ENCODE assay signal across 8 mouse cellular contexts in the genomic region with DNA sequence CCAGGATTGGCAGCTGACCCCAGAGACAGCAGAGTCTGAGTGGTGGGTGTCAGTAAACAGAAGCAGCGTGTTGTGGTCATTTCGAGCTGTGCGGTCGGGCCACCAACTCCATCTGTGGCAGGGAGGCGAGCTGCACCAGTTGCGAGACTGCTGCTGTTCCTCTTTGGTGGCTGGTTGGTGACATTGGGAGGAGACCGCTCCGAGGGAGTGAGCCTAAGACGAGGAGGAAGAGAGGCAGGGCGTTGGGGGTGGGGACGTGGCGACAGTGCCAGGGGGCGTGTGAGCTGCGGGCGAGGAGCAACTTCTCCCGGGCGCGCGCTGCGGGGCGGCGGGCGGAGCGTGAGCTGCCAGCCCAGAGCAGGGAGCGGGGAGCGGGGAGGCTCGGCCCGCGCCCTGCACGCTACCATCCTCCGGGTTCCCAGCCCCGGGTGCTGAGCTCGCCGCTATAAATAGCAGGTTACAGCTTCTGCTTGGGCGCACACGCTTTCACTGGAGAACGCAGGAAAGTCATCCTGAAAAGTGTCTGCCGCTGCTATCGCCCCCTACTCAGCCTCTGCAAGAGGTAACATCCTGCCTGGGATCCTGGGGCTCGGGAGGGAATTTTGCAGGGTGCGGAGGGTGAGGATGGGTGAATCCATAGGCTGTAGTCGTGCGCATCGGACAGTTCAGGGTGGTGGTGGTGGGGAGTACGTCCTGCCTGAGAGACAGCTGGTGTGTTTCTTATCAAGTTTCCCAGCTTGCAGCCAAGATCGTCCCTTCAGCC. TPM values are rescaled to one million over a fixed set of nuclear protein-coding genes. Genes with fewer than 3 reads are reported as not detected.
DNase-seq lines count a peak whose midpoint lies in the region; ATAC-seq and TF ChIP-seq lines count a peak whose summit lies in the region.

A gene (plus strand): TSS at position 321 of the 763 bp plus-strand sequence.

- H3K27me3 ChIP-seq in erythroblast, embryonic 14.5 days (ENCODE audit: control insufficient read depth): peaks cover 13% of the 10 kb centered on the region
- H3K27me3 ChIP-seq in embryonic facial prominence, embryonic 10.5 days (replicated peaks; ENCODE audit: low read depth, poor library complexity, severe bottlenecking): peaks cover 20% of the 10 kb centered on the region
- no peaks in the 10 kb centered on the region; the same call in 1 of the 2 replicates for H3K27me3 ChIP-seq in heart, adult 2 months (ENCODE audit: control insufficient read depth, insufficient read depth, low read length)
- H3K27me3 ChIP-seq in kidney, adult 2 months (replicated peaks; ENCODE audit: control insufficient read depth, insufficient read depth, low read length): no peaks in the 10 kb centered on the region
- peaks cover 15% of the 10 kb centered on the region for H3K27me3 ChIP-seq in limb, embryonic 13.5 days
- no peaks in the 10 kb centered on the region for H3K27me3 ChIP-seq in midbrain, embryonic 14.5 days (ENCODE audit: control insufficient read depth, insufficient read depth, low read length)

- WGBS in embryonic facial prominence, embryonic 10.5 days: under 1% methylated on average over 46 of the region's 46 CpGs
- 1% methylated on average over 45 of the region's 46 CpGs for WGBS in heart, adult 2 months
- 2% methylated on average over 44 of the region's 46 CpGs for WGBS in kidney, adult 2 months
- WGBS in limb, embryonic 13.5 days: under 1% methylated on average over 45 of the region's 46 CpGs
- whole genome bisulfite sequencing in midbrain, embryonic 14.5 days: under 1% methylated on average over 42 of the region's 46 CpGs

- peak within 1 kb of the TSS; percentile 97 for H3K4me2 ChIP-seq in limb, embryonic 13.5 days (replicated peaks)
- H3K4me2 ChIP-seq in midbrain, embryonic 14.5 days (ENCODE audit: low read length): peak within 1 kb of the TSS; percentile 94

- TF ChIP-seq CTCF in heart, adult 2 months (IDR thresholded peaks at IDR 0.05): no peak
- no peak for TF ChIP-seq CTCF in kidney, adult 2 months (conservative IDR thresholded peaks at IDR 0.05; ENCODE audit: insufficient read depth, insufficient read length, low read depth, low read length)

- ATAC-seq in erythroblast, adult 5-6 weeks (replicated peaks; ENCODE audit: low FRiP score, poor library complexity, severe bottlenecking): no peak
- ATAC-seq in limb, embryonic 13.5 days (ENCODE audit: low FRiP score, low read depth): peak; percentile 69
- ATAC-seq in midbrain, embryonic 14.5 days (ENCODE audit: low FRiP score, low TSS enrichment): peak; percentile 64

- H3K9ac ChIP-seq in heart, adult 2 months (ENCODE audit: low read depth, low read length): peak within 1 kb of the TSS; percentile 33
- peak within 1 kb of the TSS; percentile 64 for H3K9ac ChIP-seq in limb, embryonic 13.5 days
- H3K9ac ChIP-seq in midbrain, embryonic 14.5 days (replicated peaks; ENCODE audit: low read length): peak within 1 kb of the TSS; percentile 71

- H3K36me3 ChIP-seq in erythroblast, embryonic 14.5 days (ENCODE audit: control insufficient read depth): no peaks in the 10 kb centered on the region
- no peaks in the 10 kb centered on the region for H3K36me3 ChIP-seq in embryonic facial prominence, embryonic 10.5 days (replicated peaks)
- no peaks in the 10 kb centered on the region for H3K36me3 ChIP-seq in heart, adult 2 months (ENCODE audit: control insufficient read depth, insufficient read depth, low read length)
- H3K36me3 ChIP-seq in kidney, adult 2 months (ENCODE audit: control insufficient read depth, insufficient read depth, low read length): no peaks in the 10 kb centered on the region
- H3K36me3 ChIP-seq in limb, embryonic 13.5 days: no peaks in the 10 kb centered on the region
- H3K36me3 ChIP-seq in midbrain, embryonic 14.5 days (ENCODE audit: control insufficient read depth, insufficient read depth, low read length): no peaks in the 10 kb centered on the region

- TF ChIP-seq EP300 in heart, adult 2 months (IDR thresholded peaks at IDR 0.05; ENCODE audit: insufficient read depth, low read depth, low read length): no peak

- no peaks in the 10 kb centered on the region for H3K79me2 ChIP-seq in heart, adult 2 months (replicated peaks; ENCODE audit: control insufficient read depth, insufficient read depth, low read length)

- H3K4me1 ChIP-seq in erythroblast, embryonic 14.5 days (ENCODE audit: control insufficient read depth): peaks cover 7% of the 10 kb centered on the region
- H3K4me1 ChIP-seq in embryonic facial prominence, embryonic 10.5 days: peaks cover 18% of the 10 kb centered on the region
- H3K4me1 ChIP-seq in heart, adult 2 months (ENCODE audit: control insufficient read depth, insufficient read depth, low read length): peaks cover 2% of the 10 kb centered on the region; the same call in 1 of the 2 replicates
- H3K4me1 ChIP-seq in kidney, adult 2 months (ENCODE audit: control insufficient read depth, insufficient read depth, low read length): no peaks in the 10 kb centered on the region
- H3K4me1 ChIP-seq in limb, embryonic 13.5 days: 0 out of 2 replicates have a peak, but pooled peaks cover 6% of the 10 kb centered on the region
- 0 out of 2 replicates have a peak, but pooled peaks cover 3% of the 10 kb centered on the region for H3K4me1 ChIP-seq in midbrain, embryonic 14.5 days (ENCODE audit: control insufficient read depth, insufficient read depth, low read length)

- H3K27ac ChIP-seq in embryonic facial prominence, embryonic 10.5 days (replicated peaks): peak within 1 kb of the TSS; percentile 67
- no peak within 1 kb of the TSS for H3K27ac ChIP-seq in heart, adult 2 months
- no peak within 1 kb of the TSS for H3K27ac ChIP-seq in kidney, adult 2 months (ENCODE audit: insufficient read depth, low read depth, low read length)
- no peak within 1 kb of the TSS; the same call in 1 of the 2 replicates for H3K27ac ChIP-seq in limb, embryonic 13.5 days
- peak within 1 kb of the TSS; percentile 64 for H3K27ac ChIP-seq in midbrain, embryonic 14.5 days (replicated peaks; ENCODE audit: low read depth, low read length)

- H3K9me3 ChIP-seq in erythroblast, embryonic 14.5 days (ENCODE audit: control insufficient read depth, low read length): peaks cover 2% of the 10 kb centered on the region; the same call in 1 of the 2 replicates
- H3K9me3 ChIP-seq in embryonic facial prominence, embryonic 10.5 days: no peaks in the 10 kb centered on the region
- H3K9me3 ChIP-seq in limb, embryonic 13.5 days: no peaks in the 10 kb centered on the region
- no peaks in the 10 kb centered on the region for H3K9me3 ChIP-seq in midbrain, embryonic 14.5 days (ENCODE audit: control insufficient read depth, low read length)

- peak; percentile 68 for DNase-seq in embryonic facial prominence, embryonic 10.5 days (ENCODE audit: low spot score)
- DNase-seq in heart, adult 2 months: peak; percentile 70 to 78
- DNase-seq in kidney, adult 2 months: peak; percentile 64
- peak; percentile 78 for DNase-seq in midbrain, embryonic 14.5 days
- peak; percentile 23 for DNase-seq in spleen, adult 12 weeks (ENCODE audit: low spot score)

- H3K4me3 ChIP-seq in erythroblast, embryonic 14.5 days (replicated peaks): peak within 1 kb of the TSS; percentile 48
- peak within 1 kb of the TSS; percentile 77 for H3K4me3 ChIP-seq in embryonic facial prominence, embryonic 10.5 days
- peak within 1 kb of the TSS; percentile 50 for H3K4me3 ChIP-seq in heart, adult 2 months
- H3K4me3 ChIP-seq in kidney, adult 2 months (ENCODE audit: insufficient read depth, low read depth, low read length): peak within 1 kb of the TSS; percentile 36
- peak within 1 kb of the TSS; percentile 63 for H3K4me3 ChIP-seq in limb, embryonic 13.5 days
- H3K4me3 ChIP-seq in midbrain, embryonic 14.5 days (replicated peaks; ENCODE audit: low read depth, low read length): peak within 1 kb of the TSS; percentile 64

- no peak for TF ChIP-seq POLR2A in heart, adult 2 months (IDR thresholded peaks at IDR 0.05; ENCODE audit: insufficient read depth, low read depth, low read length)
- no peak for TF ChIP-seq POLR2A in kidney, adult 2 months (IDR thresholded peaks at IDR 0.05; ENCODE audit: low read depth, low read length)

- intact Hi-C loops in heart, adult 2 months (cut with DNase I): loop anchor here (10.0 kb wide), 2 partner anchors 682 to 1502 kb away; no protein-coding TSS in a partner anchor

RNA-seq across cellular contexts. Expression of the gene that starts here (rescaled TPM):
- not detected in 2 replicates for polyA plus RNA-seq in erythroblast, embryonic 14.5 days (2012)
- total RNA-seq in erythroblast, adult 5-6 weeks (2015; ENCODE audit: low replicate concordance): 0.38 and 1.3 TPM in 2 replicates
- total RNA-seq in erythroblast, adult 5-6 weeks (2017; ENCODE audit: low replicate concordance): 1.4 and 1.5 TPM in 2 replicates
- 10.8 and 12.4 TPM in 2 replicates for polyA plus RNA-seq in embryonic facial prominence, embryonic 10.5 days (2016; fragmentation: Nextera tagmentation; extraction: Ambion mirVana)
- 10 to 100 TPM; 68.9 to 73.4 TPM for total RNA-seq in heart, adult 2 months (2021)
- 7.3 and 26.7 TPM in 2 replicates for polyA plus RNA-seq in heart, adult 2 months (2012; rRNA removed)
- polyA plus RNA-seq in kidney, adult 2 months (2012; rRNA removed): 0.84 and 1.9 TPM in 2 replicates
- 19.3 and 19.6 TPM in 2 replicates for polyA plus RNA-seq in limb, embryonic 13.5 days (2015; fragmentation: Nextera tagmentation; extraction: Ambion mirVana)
- 6.2 and 8.1 TPM in 2 replicates for polyA plus RNA-seq in midbrain, embryonic 14.5 days (2014; fragmentation: Nextera tagmentation; extraction: Ambion mirVana)

Comparison
In these comparisons a context has a peak if more than half of its experiments do, and no peak if none do; other contexts are left out.
1. RNA of the gene that starts here (total RNA-seq): 68.9 to 73.4 TPM in heart, adult 2 months; 0.38 to 1.5 TPM in erythroblast, adult 5-6 weeks; every median in the first group is over 10 times any median in the second.
2. DNase-seq: peak in every context shown above with its lines; median percentile 78 in midbrain, embryonic 14.5 days; 74 in heart, adult 2 months; 68 in embryonic facial prominence, embryonic 10.5 days; 64 in kidney, adult 2 months; 23 in spleen, adult 12 weeks.
3. H3K27ac ChIP-seq: peak in embryonic facial prominence, embryonic 10.5 days (single experiment) and midbrain, embryonic 14.5 days (single experiment); none in heart, adult 2 months (single experiment), kidney, adult 2 months (single experiment) and limb, embryonic 13.5 days (single experiment).
4. Peak in every context shown above with its lines, with median percentiles within 50 percentile points of each other: H3K4me3 ChIP-seq and H3K9ac ChIP-seq.